Mouse (Mus musculus) bone marrow macrophage, adult 2 months (primary cell): ENCODE data around the gene B4galt4.

Source experiments
- CTCF ChIP-seq: IDR thresholded peaks from 2 replicates; pipeline ENCODE4 v1.5.1; 2012; ENCODE audit warnings: low read depth, mild to moderate bottlenecking, low read length, moderate library complexity
- POLR2A ChIP-seq: IDR thresholded peaks from 2 replicates; pipeline ENCODE4 v1.6.1; 2012; ENCODE audit warnings: mild to moderate bottlenecking, low read depth, low read length, borderline replicate concordance

- TF ChIP-seq POLR2A, result no peak
- no peak for TF ChIP-seq CTCF
Measured at GRCm38 (mm10) chr16:38695557-38695956, 46.5 kb upstream of the B4galt4 start.
